Mouse (Mus musculus) thymus, postnatal 14 days (tissue): ENCODE results near the gene Preb.

Experiments
- DNase-seq: peaks from one replicate; pipeline ENCODE4 v3.0.0; 2021

Preb gene

DNA sequence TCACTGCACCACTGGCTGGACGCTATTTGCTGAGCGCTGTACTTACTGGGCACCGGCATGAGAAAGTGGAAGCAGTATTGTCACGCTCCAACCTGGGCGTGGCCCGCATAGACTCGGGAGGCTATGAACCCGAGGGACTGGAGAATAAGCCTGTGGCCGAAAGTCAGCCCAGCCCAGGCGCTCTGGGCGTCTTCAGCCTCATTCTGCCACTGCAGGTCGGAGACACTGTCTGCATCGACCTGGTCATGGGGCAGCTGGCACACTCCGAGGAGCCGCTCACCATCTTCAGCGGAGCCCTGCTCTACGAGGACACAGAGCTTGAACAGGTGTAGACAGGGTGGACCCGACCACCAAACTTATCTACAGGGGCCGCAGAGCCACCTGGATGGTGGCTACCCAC, 39.5 kb downstream of the Preb start:
- DNase-seq: no peak

DNA sequence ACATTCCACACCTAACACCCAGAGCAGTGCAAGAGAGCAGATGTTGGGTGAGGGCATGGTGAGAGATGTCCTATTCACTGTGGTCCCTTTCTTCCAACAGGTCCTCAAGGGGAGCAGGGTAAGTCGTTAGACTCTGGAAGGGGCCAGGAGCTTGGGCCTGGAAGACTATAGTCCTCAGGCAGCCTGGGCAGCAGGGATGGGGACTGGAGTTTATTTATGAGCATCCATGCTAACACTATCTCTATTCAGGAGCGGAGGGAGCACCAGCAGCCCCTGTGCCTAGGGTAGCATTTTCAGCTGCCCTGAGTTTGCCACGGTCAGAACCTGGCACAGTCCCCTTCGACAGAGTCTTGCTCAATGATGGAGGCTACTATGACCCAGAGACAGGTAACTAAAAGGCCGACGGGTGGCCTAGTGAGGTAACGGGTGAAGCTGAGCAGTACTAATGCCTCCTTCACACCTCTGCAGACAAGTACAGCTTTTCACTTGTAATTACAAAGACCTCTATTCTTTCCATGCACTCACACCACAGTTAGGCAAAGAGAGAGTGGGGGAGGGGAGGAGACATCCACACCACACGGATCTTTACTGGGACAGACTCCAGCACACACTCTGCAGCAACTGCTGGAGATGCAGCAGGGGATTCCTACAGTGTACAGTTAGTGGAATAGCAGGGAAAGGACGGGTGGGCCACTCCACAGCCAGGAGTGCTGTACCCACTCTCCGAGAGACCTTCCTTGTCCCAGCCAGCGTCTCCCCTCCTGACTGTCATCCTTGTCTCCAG, 40.1 kb downstream of the Preb start:
- no peak for DNase-seq

DNA sequence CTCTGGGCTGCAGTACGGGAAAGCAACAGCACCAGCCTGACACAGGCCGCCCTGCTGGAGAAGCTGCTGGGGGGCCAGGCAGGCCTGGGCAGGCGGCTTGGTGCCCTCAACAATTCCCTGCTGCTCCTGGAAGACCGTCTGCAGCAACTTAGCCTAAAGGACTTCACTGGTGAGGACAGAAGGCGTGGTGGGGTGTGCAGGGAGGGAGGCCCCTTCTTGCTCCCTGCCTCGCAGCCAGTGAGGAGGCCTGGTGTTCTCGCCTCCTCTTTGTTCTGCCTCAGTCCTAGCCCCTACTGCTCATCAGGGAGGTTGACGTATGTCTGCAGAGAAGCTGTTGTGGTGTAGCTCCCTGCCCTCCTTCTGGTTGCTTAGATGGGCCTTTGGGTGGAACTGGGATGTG, 41.5 kb downstream of the Preb start:
- no peak for DNase-seq

DNA sequence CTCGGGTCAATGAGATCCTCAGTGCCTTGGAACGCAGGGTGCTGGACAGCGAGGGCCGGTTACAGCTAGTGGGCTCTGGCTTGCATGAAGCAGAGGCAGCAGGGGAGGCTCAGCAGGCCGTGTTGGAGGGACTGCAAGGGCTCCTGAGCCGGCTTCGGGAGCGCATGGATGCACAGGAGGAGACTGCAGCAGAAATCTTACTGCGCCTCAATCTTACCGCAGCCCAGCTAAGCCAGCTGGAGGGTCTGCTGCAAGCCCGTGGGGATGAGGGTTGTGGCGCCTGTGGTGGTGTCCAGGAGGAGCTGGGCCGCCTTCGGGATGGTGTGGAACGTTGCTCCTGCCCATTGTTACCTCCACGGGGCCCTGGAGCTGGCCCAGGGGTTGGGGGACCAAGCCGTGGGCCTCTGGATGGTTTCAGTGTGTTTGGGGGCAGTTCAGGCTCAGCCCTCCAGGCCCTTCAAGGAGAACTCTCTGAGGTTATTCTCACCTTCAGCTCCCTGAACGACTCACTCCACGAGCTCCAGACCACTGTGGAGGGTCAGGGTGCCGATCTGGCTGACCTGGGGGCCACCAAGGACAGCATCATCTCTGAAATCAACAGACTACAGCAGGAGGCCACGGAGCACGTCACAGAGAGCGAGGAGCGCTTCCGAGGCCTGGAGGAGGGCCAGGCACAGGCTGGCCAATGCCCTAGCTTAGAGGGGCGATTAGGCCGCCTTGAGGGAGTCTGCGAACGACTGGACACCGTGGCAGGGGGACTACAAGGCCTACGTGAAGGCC, 42.1 kb downstream of the Preb start:
- DNase-seq: no peak

DNA sequence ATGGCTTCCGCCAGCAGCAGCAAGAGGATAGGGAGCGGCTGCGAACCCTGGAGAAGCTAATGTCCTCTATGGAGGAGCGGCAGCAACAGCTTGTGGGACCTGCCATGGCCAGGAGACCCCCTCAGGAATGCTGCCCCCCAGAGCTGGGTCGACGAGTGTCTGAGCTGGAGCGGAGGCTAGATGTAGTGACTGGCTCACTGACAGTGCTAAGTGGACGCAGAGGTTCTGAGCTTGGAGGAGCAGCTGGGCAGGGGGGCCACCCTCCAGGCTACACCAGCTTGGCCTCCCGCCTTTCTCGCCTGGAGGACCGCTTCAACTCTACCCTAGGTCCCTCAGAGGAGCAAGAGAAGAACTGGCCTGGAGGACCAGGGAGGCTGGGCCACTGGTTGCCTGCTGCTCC, 42.8 kb downstream of the Preb start:
- no peak for DNase-seq

DNA sequence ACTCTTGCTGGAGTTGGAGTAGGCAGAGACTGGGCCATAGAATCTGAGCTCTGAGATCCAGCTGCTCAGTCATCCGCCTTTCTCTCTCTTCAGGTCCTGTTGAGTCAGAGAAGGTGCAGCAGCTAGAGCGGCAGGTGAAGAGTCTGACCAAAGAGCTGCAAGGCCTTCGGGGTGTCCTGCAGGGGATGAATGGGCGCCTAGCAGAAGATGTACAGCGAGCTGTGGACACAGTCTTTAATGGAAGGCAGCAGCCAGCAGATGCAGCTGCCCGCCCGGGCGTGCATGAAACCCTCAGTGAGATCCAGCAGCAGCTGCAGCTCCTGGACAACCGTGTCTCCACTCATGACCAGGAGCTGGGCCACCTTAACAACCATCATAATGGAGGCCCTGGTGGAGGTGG, 43.3 kb downstream of the Preb start:
- DNase-seq: no peak

DNA sequence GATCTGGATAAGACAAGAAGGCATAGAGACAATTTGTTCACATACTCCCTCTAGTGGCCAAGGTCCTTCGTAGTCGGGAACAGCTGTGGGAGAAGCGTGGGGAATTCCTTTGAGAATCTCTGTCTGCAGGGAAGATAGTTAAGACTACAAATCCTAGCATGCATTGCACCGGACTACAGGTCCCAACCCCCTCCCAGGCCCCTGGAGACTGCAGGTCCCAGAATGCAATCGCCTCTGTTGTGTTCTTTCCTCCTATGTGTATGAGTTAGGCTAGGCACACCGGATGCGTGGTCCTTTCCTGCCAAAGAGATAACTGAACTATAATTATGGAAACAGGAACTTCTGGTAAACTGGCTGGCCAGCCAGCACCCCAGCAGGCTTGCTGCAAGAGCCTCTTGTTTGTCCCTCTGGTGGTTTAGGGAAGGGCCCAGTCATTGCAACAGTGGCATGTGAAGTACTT, 44.2 kb downstream of the Preb start:
- peak; percentile 81 for DNase-seq

DNA sequence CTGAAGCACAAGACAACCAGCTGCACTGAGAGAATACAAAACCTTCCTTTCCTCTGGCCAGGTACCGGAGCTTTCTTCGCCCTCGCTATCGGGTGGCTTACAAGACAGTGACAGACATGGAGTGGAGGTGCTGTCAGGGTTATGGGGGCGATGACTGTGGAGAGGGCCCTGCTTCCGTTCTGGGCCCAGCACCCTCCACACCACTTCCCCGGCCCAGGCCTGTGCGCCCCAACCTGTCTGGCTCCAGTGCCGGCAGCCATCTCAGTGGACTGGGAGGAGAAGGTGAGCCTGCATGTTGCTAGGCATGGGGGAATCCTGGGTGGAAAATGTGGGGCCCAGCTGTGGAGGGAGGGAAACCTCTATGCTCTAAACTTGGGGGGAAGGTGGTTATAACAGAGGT, 44.7 kb downstream of the Preb start:
- DNase-seq: peak; percentile 65

DNA sequence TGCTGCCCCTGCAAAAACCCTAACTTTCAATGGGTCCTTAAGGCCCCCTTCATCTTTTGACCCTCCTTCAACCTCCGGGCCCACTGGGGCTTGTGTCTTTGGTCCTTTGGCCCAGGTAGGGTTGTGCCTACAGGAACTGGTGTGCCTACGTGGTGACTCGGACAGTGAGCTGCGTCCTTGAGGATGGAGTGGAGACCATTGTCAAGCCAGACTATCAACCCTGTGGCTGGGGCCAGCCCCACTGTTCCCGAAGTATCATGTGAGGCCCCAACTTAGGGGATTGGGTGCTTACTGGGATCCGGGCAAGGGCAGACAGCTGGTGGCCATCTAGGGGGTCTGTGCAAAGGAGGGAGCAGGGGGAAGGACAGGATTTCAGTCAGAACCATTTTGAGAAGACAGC, 45.3 kb downstream of the Preb start:
- no peak for DNase-seq

DNA sequence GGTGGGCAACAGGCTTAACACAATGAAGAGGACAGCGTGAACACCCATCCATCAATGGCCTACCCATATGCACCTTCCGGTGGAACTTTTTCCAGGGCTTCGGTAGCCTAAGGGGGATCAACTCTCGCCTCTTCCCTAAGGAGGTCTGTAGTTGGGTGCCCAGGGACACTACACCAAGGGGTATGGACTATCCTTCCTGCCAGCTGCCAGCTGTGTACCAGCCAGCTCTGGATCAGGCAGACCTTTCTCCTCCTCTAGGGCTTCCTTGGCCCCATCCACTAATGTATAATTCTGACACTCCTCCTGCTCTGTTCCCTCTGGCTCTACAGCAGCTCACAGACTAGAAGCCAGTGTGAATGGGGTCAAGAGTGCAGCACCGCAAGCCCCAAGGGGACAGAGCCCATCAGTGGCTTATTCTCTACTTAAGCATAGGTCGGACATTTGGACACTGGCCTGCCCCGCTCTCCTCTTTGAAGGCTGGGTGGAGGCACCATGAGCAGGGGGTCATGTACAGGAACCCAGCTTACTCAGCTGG, 46.0 kb downstream of the Preb start:
- DNase-seq: no peak

DNA sequence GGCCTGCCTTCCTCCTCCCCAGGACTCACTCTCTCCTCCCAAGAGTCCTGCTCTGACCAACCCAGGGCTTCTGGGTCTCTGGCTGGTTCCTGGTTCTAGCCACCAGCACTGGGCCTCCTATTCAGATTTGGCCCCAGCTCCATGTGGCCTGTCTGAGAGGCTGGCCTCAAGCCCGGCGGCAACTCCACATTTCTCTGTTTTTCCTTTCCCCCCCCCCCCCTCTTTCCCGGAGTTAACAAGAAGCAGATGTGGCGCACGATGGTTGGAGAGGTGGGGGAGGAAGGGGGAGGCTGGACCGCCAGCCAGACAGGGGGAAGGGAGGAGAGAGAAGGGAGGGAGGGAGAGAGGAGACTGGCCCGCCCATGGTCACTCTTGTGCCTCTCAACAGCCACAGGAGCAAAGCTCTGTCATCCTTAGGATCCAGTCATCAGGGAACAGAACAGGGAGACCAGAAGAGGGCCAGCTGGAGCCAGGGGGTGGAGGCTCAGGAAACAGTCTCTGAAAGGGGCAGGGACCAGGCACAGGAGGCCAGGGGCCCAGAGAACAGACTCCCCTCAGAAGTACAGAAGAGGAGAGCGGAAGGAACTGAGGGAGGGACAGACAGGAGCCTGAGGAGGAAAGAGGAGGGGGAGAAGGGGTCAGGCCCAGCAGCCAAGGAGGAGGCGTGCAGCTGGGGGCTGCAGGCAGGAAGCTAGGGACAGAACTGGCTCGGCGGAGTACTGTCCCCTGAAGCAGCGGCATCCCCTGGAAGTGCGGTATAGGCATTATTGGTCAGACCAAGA, 46.9 kb downstream of the Preb start, which contains the start of gene Emilin1:
TSS of gene Emilin1 (plus strand) at position 343 of the 782 bp plus-strand sequence.
- peak; percentile 64 for DNase-seq

DNA sequence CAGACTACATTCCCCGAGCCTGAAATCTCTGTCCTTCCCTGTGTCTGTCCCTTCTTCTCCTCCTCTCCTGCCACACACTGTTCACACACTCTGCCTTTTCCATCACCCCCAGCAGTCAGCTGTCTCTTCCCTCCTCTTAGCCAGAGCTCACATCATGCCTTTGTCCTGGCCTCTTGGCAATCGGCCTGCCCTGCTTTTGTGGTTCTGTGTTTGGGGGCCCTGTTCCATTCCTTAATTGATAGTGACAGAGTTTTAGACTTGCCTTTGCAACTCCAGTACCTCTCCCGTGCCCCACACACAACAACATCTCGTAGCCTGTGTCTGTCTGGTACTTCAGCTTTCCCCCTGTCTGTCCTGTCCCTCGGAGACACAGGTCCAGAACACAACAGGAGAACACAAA, 48.0 kb downstream of the Preb start:
- DNase-seq: no peak

DNA sequence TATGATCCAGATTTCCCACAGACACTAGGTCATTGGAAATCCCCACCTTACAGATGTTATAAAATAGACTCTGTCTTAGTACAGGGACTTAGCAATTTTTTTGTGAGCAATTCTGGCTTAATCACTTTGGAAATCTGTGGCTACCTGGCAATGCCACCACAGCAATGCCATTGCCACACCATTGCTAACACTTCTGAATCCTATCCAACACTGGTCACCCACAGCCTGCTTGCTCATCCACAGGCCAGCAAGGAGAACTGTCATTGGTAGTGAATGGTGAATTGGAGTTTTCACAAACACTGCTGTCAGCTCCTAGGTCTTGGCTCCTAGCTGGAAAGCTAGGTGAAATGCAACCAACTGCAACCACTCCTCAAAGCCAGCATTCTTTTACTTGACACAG, 49.7 kb downstream of the Preb start:
- no peak for DNase-seq

DNA sequence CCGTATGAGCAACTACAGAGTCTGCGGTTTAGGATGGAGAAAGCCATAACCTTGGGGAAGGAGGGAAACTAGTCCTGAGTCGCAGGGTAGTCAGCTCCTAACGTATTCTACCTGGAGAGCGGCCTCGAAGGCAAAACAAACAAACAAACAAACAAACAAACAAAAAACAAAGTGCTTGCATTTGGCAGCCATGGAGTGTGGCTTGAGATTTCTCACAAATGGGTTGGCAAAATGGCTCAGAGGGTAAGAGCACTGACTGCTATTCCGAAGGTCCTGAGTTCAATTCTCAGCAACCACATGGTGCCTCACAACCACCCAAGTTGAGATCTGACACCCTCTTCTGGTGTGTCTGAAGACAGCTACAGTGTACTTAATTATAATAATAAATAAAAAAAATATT, 50.3 kb downstream of the Preb start:
- no peak for DNase-seq

DNA sequence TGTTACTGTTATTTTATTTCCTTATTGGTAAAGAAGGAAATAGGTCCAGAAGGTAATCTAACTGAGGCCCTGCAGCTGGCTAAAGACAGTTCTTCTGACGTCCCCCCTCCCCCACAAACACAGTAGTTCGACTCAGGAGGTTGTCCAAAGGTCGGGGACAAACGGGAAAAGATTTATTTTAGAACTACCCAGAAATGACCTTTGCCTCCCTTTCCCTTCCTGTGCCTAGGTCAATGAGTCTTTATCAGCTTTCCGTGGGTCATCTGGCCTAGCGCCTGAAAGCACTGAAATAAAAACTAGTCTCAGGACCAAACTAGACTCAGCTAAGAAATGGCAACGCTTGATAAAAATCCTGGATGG, 50.9 kb downstream of the Preb start:
- no peak for DNase-seq

DNA sequence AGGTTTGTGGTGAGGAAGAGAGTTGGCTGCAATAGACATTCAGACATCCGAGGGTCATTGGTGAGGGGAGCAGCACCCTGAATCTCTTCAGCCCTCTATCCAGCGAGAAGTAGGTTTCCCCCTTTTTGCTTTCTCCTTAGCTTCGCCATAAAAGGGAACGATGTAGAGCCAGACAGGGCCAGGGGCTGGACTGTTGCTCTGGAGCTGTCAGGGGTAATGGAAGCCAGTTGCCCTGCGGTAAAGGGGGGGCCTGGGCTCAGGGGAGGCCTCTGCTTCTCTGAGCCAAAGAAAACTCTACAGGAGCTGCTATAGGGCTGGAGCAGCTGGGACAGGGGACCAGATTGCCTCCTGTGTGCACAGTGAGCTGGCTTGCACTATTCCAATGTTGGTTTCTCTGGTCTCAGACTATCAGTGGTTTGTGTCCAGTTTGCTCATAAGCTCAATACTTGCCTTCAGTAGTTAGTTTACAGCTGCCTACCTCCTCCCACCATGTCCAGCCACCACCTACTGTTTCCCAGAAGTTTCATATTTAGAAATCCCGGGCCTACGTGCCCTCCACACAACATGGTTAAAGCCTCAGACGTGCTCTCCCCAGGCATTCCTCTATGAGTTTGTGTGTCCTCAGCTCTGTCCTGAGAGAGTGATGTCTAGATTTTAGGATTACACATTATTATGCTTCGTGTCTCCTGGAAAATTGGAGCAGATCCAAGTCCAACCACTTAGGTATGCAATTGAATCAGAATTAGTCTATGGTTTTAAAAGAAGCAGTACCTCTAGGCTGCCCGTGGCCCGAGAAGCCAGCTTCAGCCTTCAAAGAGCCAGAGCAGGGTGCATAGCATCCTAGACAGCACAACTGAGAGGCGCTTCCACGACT, 51.5 kb downstream of the Preb start:
- DNase-seq: no peak

DNA sequence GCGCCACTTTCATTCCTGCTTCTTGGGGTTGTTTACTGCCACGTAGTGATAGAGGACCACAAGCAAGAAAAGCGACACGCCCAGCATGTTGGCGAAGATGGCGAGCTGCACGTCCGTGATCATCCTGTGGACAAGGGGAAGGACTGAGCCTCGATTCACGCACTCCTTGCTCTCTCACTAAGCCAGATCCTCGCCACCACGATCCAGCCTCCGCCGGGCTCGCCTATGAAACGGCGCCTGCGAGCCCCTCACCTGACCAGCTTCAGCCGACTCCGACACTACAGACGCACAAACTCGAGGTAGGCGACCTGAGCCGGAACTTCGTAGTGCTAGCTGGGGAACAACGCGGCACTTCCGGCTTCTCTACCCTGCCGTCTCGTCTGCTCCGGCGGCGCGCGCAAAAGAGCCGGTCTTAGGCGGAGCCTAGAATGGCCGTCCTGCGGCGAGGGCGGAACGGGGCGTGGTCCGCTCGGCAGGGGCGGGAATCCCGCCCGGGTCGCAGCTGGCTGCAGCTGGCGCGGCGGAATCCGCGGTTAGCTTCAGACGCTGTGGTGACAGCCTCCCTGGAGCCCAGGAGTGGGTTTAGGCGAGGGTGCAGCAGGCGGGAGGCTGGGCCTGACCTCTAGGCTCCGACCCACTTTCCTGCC, 52.6 kb downstream of the Preb start, which contains the start of gene Ost4:
TSS of gene Ost4 (minus strand) at position 376 of the 647 bp plus-strand sequence.
- DNase-seq: peak; percentile 99

DNA sequence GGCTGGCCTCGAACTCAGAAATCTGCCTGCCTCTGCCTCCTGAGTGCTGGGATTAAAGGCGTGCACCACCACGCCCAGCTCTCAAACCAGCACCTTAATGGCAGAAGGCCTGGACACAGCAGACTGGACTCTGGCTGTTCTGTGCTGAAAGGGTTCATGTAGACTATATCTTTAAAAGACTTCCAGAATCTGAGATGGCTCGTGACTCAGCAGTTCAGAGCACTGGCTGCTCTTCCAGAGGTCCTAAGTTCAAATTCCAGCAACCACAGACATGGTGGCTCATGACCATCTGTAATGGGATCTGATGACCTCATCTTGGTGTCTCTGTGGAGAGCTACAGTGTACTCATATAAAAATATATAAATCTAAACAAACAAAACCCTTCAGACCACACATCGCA, 58.3 kb downstream of the Preb start:
- no peak for DNase-seq
